Mouse (Mus musculus) thymus, postnatal 36 days (tissue): ENCODE measurements around the gene Clstn3.
"Not testable (repeated sequence)": the region's sequence is repeated elsewhere in the genome, so short reads cannot be mapped to it uniquely, and the experiment has no call there.

Source experiments
- DNase-seq, 2 experiments: peaks; one replicate each; pipeline ENCODE4 v3.0.0; 2022; ENCODE audit warnings: mixed read lengths in 2 of 2

Clstn3 gene

DNA sequence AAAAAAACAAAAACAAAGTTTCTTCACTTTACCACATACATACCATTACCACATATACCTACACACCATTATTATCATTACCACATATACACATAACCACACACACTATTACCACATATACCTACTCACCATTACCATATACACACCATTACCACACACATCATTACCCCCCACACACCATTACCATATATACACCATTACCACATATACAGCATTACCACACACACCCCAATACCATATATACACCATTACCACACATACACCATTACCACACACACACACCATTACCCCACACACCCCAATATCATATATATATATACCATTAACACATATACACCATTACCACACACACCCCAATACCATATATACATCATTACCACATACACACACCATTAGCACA lies 57.4 kb downstream of the Clstn3 start:
- no peak for DNase-seq

DNA sequence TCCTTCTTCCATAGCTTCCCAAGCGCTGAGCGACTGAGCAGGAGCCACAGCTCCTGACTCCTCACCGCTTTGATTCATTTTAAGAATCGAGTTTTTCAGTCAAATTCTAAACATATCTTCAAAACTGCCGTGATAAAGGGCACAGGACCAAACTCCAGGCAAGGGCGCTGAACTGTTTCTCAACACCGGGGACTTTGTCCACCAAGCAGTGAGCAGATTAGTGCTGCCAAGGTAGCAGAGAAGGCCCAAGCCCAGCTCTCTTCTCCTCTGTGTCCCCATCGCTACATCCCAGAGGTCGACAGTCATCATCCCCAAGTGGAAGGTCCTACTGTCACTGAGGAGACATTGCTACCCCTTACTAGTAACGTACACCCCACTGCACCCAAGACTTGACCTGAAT lies 58.3 kb downstream of the Clstn3 start:
- DNase-seq = no peak

DNA sequence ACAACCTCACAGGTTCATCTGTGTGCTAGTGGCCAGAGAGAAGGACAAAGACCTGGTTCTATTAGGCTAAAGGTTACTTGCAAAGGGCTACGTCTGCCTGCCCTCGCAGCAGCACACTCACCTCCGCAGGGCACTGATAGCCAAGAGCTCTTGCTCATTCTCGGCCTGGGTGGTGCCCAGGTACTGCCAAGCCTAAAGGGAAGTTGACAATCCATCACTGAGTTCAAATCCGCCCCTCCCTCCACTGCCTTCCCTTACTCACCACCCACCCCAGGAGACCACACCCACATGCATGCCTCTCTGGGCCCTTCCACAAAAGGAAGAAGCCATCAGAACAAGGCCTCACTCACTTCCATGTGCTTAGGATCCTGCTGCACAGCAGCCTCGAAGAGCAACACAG lies 64.9 kb downstream of the Clstn3 start:
- DNase-seq = no peak

DNA sequence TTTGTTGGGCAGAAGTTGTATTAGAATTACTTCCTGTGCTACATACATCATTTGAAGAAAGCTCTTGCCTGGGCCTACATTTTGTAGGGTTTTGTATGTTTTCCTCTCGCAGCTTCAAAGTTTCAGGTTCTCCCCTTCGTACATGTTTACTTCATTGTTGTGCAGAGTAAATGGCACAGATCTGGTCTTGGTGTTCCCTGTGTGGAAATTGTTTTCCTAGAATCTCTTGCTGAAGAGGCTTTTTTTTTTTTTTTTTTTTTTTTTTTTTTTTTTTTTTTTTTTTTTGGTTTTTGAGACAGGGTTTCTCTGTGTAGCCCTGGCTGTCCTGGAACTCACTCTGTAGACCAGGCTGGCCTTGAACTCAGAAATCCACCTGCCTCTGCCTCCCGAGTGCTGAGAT lies 69.6 kb downstream of the Clstn3 start:
- not testable (repeated sequence) for DNase-seq
